Mouse (Mus musculus): ENCODE measurements around the gene Gm20388.

DNA sequence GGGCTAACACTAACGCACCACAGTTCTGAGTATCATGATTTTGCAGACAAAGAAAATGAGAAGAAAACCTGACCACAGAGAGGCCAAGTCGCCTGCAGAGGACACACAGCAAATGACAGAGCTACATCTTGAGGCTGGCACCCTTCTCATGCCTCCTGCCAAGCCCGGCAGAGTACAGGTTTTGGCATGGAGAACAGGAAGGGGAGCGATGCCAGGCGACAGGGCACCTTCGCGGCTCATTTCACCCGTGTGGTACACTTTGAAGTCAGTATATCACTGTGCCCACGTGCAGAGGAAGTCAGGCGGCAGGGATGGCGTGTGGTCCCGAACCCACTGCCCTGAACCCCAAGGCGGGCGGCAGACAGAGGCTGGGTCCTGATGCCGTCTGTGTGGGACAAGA lies 1750.0 kb downstream of the Gm20388 start:
- TF ChIP-seq CTCF (IDR thresholded peaks at IDR 0.05; ENCODE audit: borderline replicate concordance, extremely low read depth, insufficient read depth, insufficient read length): no peak
- no peak for TF ChIP-seq POLR2A (IDR thresholded peaks at IDR 0.05; ENCODE audit: borderline replicate concordance, extremely low read depth, insufficient read depth, insufficient read length, poor library complexity, severe bottlenecking)

All from brain, embryonic 14.5 days (tissue).